In the genomic region with DNA sequence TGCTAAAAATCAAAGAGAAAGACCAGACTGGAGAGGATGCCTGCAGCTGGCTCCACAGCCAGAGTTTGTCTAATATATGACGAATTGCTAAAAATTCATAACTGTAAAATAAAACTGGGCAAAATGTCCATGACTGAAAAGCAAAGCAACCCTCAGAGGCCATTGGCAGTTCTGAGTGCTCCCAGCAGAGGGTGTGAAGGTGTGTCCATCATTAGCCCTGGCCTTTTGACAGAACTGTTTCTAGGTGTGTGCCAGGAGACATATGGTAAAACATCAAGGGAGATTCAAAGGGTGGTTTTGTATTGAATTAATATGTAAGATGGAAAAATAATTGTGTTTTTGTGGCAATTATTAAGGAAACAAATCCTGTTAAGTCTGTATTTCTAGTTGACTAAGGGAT, we compare ENCODE assay signal across 9 mouse cellular contexts. TPM values are rescaled to one million over a fixed set of nuclear protein-coding genes. Genes with fewer than 3 reads are reported as not detected.
DNase-seq lines count a peak whose midpoint lies in the region; ATAC-seq and TF ChIP-seq lines count a peak whose summit lies in the region.
"Had no signal": no experiment of that assay in that cellular context is flagged by ENCODE, and none has a peak within 500 bp of the region (broad histone marks: within the 10 kb centered on the region; RNA-seq: fewer than 3 reads in every experiment).

No protein-coding gene starts in this region.

- H3K36me3 ChIP-seq in liver, postnatal 0 days (replicated peaks; ENCODE audit: insufficient read depth, low read length), result no peaks in the 10 kb centered on the region
- no peaks in the 10 kb centered on the region for H3K36me3 ChIP-seq in midbrain, embryonic 16.5 days (ENCODE audit: control insufficient read depth, insufficient read depth, low read length)
- H3K36me3 ChIP-seq: hindbrain, embryonic 15.5 days had no signal

- no peak overlapping the region for H3K27ac ChIP-seq in liver, postnatal 0 days (ENCODE audit: low read depth)
- H3K27ac ChIP-seq in midbrain, embryonic 16.5 days (ENCODE audit: low read length), result no peak overlapping the region
- H3K27ac ChIP-seq: hindbrain, embryonic 15.5 days had no signal

- H3K4me1 ChIP-seq in liver, postnatal 0 days (ENCODE audit: insufficient read depth), result no peaks in the 10 kb centered on the region
- no peaks in the 10 kb centered on the region for H3K4me1 ChIP-seq in midbrain, embryonic 16.5 days (ENCODE audit: control insufficient read depth, insufficient read depth, low read length)
- H3K4me1 ChIP-seq: hindbrain, embryonic 15.5 days had no signal

- no peaks in the 10 kb centered on the region for H3K27me3 ChIP-seq in liver, postnatal 0 days (ENCODE audit: insufficient read depth, low read length)
- H3K27me3 ChIP-seq in midbrain, embryonic 16.5 days (ENCODE audit: control insufficient read depth, insufficient read depth, low read depth, low read length), result no peaks in the 10 kb centered on the region
- H3K27me3 ChIP-seq: hindbrain, embryonic 15.5 days had no signal

- TF ChIP-seq CTCF in liver, postnatal 0 days (IDR thresholded peaks at IDR 0.05; ENCODE audit: low read depth), result peak; percentile 81

- H3K9me3 ChIP-seq in liver, postnatal 0 days (ENCODE audit: low read length), result no peaks in the 10 kb centered on the region
- H3K9me3 ChIP-seq in midbrain, embryonic 16.5 days (replicated peaks; ENCODE audit: control insufficient read depth, low read length, poor library complexity, severe bottlenecking), result no peaks in the 10 kb centered on the region
- H3K9me3 ChIP-seq: hindbrain, embryonic 15.5 days had no signal

- WGBS in liver, postnatal 0 days (ENCODE audit: insufficient replicate concordance), result 77% methylated on average over 1 of the region's 1 CpGs
- WGBS in midbrain, embryonic 16.5 days, result 82% methylated on average over 1 of the region's 1 CpGs

- no peak; the same call in 1 of the 2 replicates for ATAC-seq in cerebellum, adult (ENCODE audit: insufficient number of reproducible peaks, low FRiP score, low TSS enrichment)
- peak; percentile 68 for ATAC-seq in liver, postnatal 0 days
- ATAC-seq in midbrain, embryonic 16.5 days, result no peak

- TF ChIP-seq EP300 in liver, postnatal 0 days (IDR thresholded peaks at IDR 0.05; ENCODE audit: low read depth), result no peak

- peak; percentile 60 for DNase-seq in cerebellum, adult 11 months
- peak; percentile 49 for DNase-seq in testis, postnatal 10 days (ENCODE audit: low spot score)
- DNase-seq in testis, postnatal 14 days (ENCODE audit: low spot score), result no peak
- DNase-seq in cerebellum, postnatal 10 days, result peak; percentile 78 to 86
- DNase-seq in liver, postnatal 0 days, result peak; percentile 77
- DNase-seq in thymus, postnatal 4 days, result peak; percentile 57

- no peak overlapping the region for H3K9ac ChIP-seq in liver, postnatal 0 days (replicated peaks)
- no peak overlapping the region for H3K9ac ChIP-seq in midbrain, embryonic 16.5 days (ENCODE audit: low read depth, low read length)
- H3K9ac ChIP-seq: hindbrain, embryonic 15.5 days had no signal

- no peak overlapping the region for H3K4me3 ChIP-seq in liver, postnatal 0 days (ENCODE audit: low read depth, low read length)
- H3K4me3 ChIP-seq in midbrain, embryonic 16.5 days (ENCODE audit: low read depth, low read length), result no peak overlapping the region
- H3K4me3 ChIP-seq: hindbrain, embryonic 15.5 days had no signal

- no peak overlapping the region for H3K4me2 ChIP-seq in liver, postnatal 0 days (ENCODE audit: low read depth, low read length)
- no peak overlapping the region for H3K4me2 ChIP-seq in midbrain, embryonic 16.5 days (ENCODE audit: low read length)
- H3K4me2 ChIP-seq: hindbrain, embryonic 15.5 days had no signal

RNA-seq across cellular contexts. Expression of a gene that starts 9.2 kb away (rescaled TPM):
- polyA plus RNA-seq in liver, postnatal 0 days (2015; fragmentation: Nextera tagmentation; extraction: Ambion mirVana), result 3.4 and 3.8 TPM in 2 replicates
- 22.3 and 22.8 TPM in 2 replicates for polyA plus RNA-seq in midbrain, embryonic 16.5 days (2015; fragmentation: Nextera tagmentation; extraction: Ambion mirVana)

RNA-seq across cellular contexts. Expression of a gene that starts 45.1 kb away (rescaled TPM):
- polyA plus RNA-seq in liver, postnatal 0 days (2015; fragmentation: Nextera tagmentation; extraction: Ambion mirVana), result 3.0 and 3.6 TPM in 2 replicates
- 0.39 and 0.62 TPM in 2 replicates for polyA plus RNA-seq in midbrain, embryonic 16.5 days (2015; fragmentation: Nextera tagmentation; extraction: Ambion mirVana)
